Mouse (Mus musculus) yolk sac, embryonic 10.5 days (tissue): Measurements from ENCODE around the gene Hsd3b2.
"Not testable (repeated sequence)": the region's sequence is repeated elsewhere in the genome, so short reads cannot be mapped to it uniquely, and the experiment has no call there.

ENCODE experiments used
- DNase-seq: peaks from one replicate; pipeline ENCODE4 v3.0.0-alpha.2; 2017; ENCODE audit warnings: low spot score

Hsd3b2 gene

DNA sequence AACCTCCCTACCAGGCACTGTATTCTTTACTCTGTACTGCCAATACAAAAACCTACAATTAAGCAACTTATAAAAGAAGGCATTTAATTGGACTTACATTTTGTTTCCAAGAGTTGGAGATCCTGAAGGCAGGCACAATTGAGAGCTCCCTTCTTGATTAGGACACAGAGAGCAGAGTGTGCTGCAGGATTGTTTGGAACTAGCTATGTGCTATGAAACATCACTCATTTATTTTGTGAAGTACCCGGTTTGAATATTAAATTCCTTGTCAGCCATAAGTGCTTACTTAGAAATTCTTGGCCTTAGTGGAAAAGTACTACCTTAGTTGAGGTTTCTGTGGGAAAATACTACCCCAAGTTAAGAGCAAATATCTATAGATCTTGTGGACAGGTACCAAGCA lies at the start of gene Hsd3b2:
Gene Hsd3b2 (minus strand): TSS at position 168 of the 400 bp plus-strand sequence.
- DNase-seq = no peak

- DNase-seq = no peak
These were observed 39.8 kb upstream of the Hsd3b2 start for GRCm38 (mm10) chr3:98764155-98764554.

DNA sequence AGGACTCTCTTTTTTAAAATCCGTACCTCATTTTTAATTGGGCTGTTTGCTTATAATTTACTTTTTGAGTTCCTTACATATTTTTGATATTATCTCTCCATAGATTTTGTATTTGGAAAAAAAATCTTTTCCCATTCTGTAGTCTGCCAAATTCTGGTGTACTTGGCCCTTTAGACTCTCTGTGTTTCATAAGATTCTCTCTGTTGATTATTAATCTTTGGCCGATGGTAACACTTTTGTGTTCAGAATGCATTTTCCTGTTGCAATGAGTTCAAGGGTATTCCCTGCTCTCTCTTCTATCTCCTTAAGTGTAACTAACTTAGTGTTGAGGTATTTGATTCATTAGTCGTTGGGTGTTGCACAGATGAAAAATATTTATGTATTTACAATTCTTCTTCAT lies 32.5 kb upstream of the Hsd3b2 start:
- DNase-seq = no peak

DNA sequence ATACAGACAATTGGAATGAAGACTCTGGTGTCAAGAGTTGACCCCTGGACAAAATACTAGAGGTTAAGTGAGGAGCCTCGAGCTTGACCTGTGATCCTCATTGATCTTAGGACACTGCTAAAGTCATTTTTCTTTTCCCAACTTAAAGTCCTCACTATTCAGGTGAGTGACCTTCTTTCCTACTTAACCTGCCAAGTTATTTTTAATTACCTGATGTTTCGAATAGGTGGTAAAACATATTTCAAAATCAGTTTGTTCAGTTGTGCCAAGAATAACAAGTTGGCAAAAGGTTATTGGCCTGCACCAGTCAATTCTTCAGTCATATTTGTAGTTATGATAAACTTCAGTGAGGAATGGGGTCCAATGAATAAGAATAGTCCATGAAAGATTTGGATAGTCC lies 27.8 kb upstream of the Hsd3b2 start:
- no peak for DNase-seq

- not testable (repeated sequence) for DNase-seq
These were observed 16.7 kb upstream of the Hsd3b2 start for GRCm38 (mm10) chr3:98741043-98741442.

GRCm38 (mm10) chr3:98734340-98734739 lies 10.0 kb upstream of the Hsd3b2 start:
- DNase-seq = no peak

- no peak for DNase-seq
These were observed 9.4 kb upstream of the Hsd3b2 start for GRCm38 (mm10) chr3:98733724-98734123.

- DNase-seq = no peak
These were observed 1.9 kb upstream of the Hsd3b2 start for GRCm38 (mm10) chr3:98726281-98726680.

- DNase-seq = no peak
These were observed 3.6 kb downstream of the Hsd3b2 start for GRCm38 (mm10) chr3:98720740-98721139.

DNA sequence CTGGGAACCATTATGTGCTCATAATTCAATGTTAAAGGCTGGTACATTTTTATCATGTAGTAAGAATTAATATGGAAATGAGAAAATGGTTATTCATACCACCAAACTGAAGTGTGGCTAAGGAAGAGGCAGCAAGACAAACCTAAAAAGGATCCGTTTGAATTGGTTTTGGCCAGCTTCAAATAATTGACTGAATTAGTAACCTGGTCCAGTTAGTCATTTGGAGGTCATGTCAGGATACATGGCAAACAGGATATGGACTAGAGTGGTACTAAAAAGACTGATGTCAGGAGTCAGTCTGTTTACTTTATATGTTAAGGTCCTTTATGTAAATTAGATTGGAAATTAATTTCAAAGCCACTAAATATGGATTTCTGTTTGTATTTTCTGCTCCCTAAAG lies 41.9 kb downstream of the Hsd3b2 start:
- no peak for DNase-seq

- DNase-seq = no peak
These were observed 43.6 kb downstream of the Hsd3b2 start for GRCm38 (mm10) chr3:98680786-98681185.
